Mouse (Mus musculus): ENCODE results near the gene Cox14. TPM values are rescaled to one million over a fixed set of nuclear protein-coding genes. Genes with fewer than 3 reads are reported as not detected.

The Cox14 gene
- total and polyA plus RNA-seq, 3 experiments, result 113 to 125 TPM; not detected in 1

GRCm38 (mm10) chr15:99767467-99767866 is 42.0 kb downstream of the Cox14 start:
- Histone ChIP-seq H3K79me2 (ENCODE audit: control insufficient read depth, insufficient read depth, low read length, poor library complexity) (no peaks in the 10 kb centered on the region; the same call in 1 of the 2 replicates), H3K9me3 (replicated peaks; ENCODE audit: insufficient read depth, low read length) (no peaks in the 10 kb centered on the region), H3K27ac (ENCODE audit: control insufficient read depth, low read depth, low read length) (peak overlapping the region; percentile 1; the same call in 1 of the 2 replicates), H3K4me3 (ENCODE audit: control insufficient read depth in 1 of 2, insufficient read depth in 1 of 2, low read depth in 2 of 2, low read length in 2 of 2) (peak overlapping the region in 1 of 2 experiments; percentile 26; a peak in 1 of 4 replicates), H3K27me3 (ENCODE audit: control insufficient read depth in 1 of 2, insufficient read depth in 2 of 2, low read length in 2 of 2) (no peaks in the 10 kb centered on the region), H3K4me1 (ENCODE audit: control insufficient read depth in 1 of 2, insufficient read depth in 2 of 2, low read length in 2 of 2) (peaks cover 20 to 23% of the 10 kb centered on the region in 2 experiments), H3K9ac (ENCODE audit: control insufficient read depth, low read depth, low read length, poor library complexity, severe bottlenecking) (no peak overlapping the region), H3K36me3 (ENCODE audit: control insufficient read depth in 1 of 2, insufficient read depth in 2 of 2, low read length in 2 of 2) (peaks cover 0 to 31% of the 10 kb centered on the region in 2 experiments; a peak in 2 of 4 replicates)
- TF ChIP-seq GATA1 (IDR thresholded peaks at IDR 0.05; ENCODE audit: low read depth, low read length) (peak; percentile 93), EP300 (IDR thresholded peaks at IDR 0.05; ENCODE audit: low read depth in 1 of 2, low read length in 2 of 2) (peak; percentile 83 to 89), ETS1 (IDR thresholded peaks at IDR 0.05; ENCODE audit: low read depth, low read length) (peak; percentile 71), ZC3H11A (IDR thresholded peaks at IDR 0.05; ENCODE audit: low read depth, low read length) (no peak), CHD2 (IDR thresholded peaks at IDR 0.05; ENCODE audit: low read length) (no peak), ELF1 (IDR thresholded peaks at IDR 0.05; ENCODE audit: low read depth, low read length) (no peak), TAL1 (IDR thresholded peaks at IDR 0.05; ENCODE audit: low read length) (peak; percentile 11; the same call in 1 of the 2 replicates), SIN3A (IDR thresholded peaks at IDR 0.05; ENCODE audit: low read length) (peak; percentile 57; the same call in 1 of the 2 replicates), BHLHE40 (IDR thresholded peaks at IDR 0.05; ENCODE audit: borderline replicate concordance, low read depth, low read length) (peak; percentile 84), ZNF384 (IDR thresholded peaks at IDR 0.05; ENCODE audit: low read depth, low read length) (peak; percentile 49; the same call in 1 of the 2 replicates), HCFC1 (IDR thresholded peaks at IDR 0.05; ENCODE audit: low read depth, low read length) (0 out of 2 replicates have a peak, but pooled peaks have one; percentile 10), MAFK (IDR thresholded peaks at IDR 0.05; ENCODE audit: borderline replicate concordance, low read depth, low read length) (no peak), E2F4 (IDR thresholded peaks at IDR 0.05; ENCODE audit: borderline replicate concordance, low read depth, low read length) (no peak), RCOR1 (IDR thresholded peaks at IDR 0.05; ENCODE audit: low read depth, low read length) (peak; percentile 86), TCF12 (IDR thresholded peaks at IDR 0.05; ENCODE audit: low read depth, low read length) (peak; percentile 79)
- DNase-seq (ENCODE audit: low read depth, low spot score), result peak; percentile 59

- H3K9ac ChIP-seq (ENCODE audit: control insufficient read depth, low read depth, low read length, poor library complexity, severe bottlenecking), result no peak overlapping the region
- no peak overlapping the region for H3K27ac ChIP-seq (ENCODE audit: control insufficient read depth, low read depth, low read length)
- no peaks in the 10 kb centered on the region for H3K27me3 ChIP-seq (ENCODE audit: control insufficient read depth in 1 of 2, insufficient read depth in 2 of 2, low read length in 2 of 2)
- no peak for DNase-seq (ENCODE audit: low read depth, low spot score)
- H3K4me1 ChIP-seq (ENCODE audit: control insufficient read depth in 1 of 2, insufficient read depth in 2 of 2, low read length in 2 of 2), result peaks cover 23 to 25% of the 10 kb centered on the region in 2 experiments
- H3K4me3 ChIP-seq (ENCODE audit: control insufficient read depth in 1 of 2, insufficient read depth in 1 of 2, low read depth in 2 of 2, low read length in 2 of 2), result no peak overlapping the region
- TF ChIP-seq UBTF (IDR thresholded peaks at IDR 0.05; ENCODE audit: borderline replicate concordance, insufficient read depth, low read depth, low read length), result no peak
- no peaks in the 10 kb centered on the region for H3K9me3 ChIP-seq (replicated peaks; ENCODE audit: insufficient read depth, low read length)
- no peaks in the 10 kb centered on the region; the same call in 1 of the 2 replicates for H3K79me2 ChIP-seq (ENCODE audit: control insufficient read depth, insufficient read depth, low read length, poor library complexity)
- peaks cover 0 to 35% of the 10 kb centered on the region in 2 experiments; a peak in 2 of 4 replicates for H3K36me3 ChIP-seq (ENCODE audit: control insufficient read depth in 1 of 2, insufficient read depth in 2 of 2, low read length in 2 of 2)
These were observed 43.3 kb downstream of the Cox14 start for GRCm38 (mm10) chr15:99768761-99769160.

Measured in MEL (cell line).